Mouse (Mus musculus) limb, embryonic 14.5 days (tissue): ENCODE results near the gene Ksr2. TPM values are rescaled to one million over a fixed set of nuclear protein-coding genes. Genes with fewer than 3 reads are reported as not detected.
"Not testable (repeated sequence)": the region's sequence is repeated elsewhere in the genome, so short reads cannot be mapped to it uniquely, and the experiment has no call there.

Source experiments
- ATAC-seq: fragments of 200-750 bp; cut with Nextera tagmentation; 2 replicates; pipeline ENCODE4 v1.8.0; 2017; ENCODE audit warnings: low read depth, moderate number of reproducible peaks, moderate TSS enrichment; ENCODE audit not compliant: low FRiP score
- DNase-seq: peaks from one replicate; pipeline ENCODE4 v3.0.0-alpha.2; 2015; ENCODE audit warnings: low spot score
- H3K27ac ChIP-seq: fragments of 300-500 bp; sonication (generic); replicated peaks from 2 replicates; pipeline ENCODE4 v1.5.1; 2014; ENCODE audit warnings: low read depth, mild to moderate bottlenecking, low read length, moderate library complexity, mixed read lengths
- H3K27me3 ChIP-seq: fragments of 300-500 bp; sonication (generic); 2 replicates; pipeline ENCODE4 v1.6.1; 2014; ENCODE audit warnings: low read length, mixed read lengths; ENCODE audit not compliant: control insufficient read depth, insufficient read depth
- H3K36me3 ChIP-seq: fragments of 300-500 bp; sonication (generic); 2 replicates; pipeline ENCODE4 v1.6.1; 2014; ENCODE audit warnings: mild to moderate bottlenecking, low read length, moderate library complexity, mixed read lengths; ENCODE audit not compliant: control insufficient read depth, insufficient read depth
- H3K4me1 ChIP-seq: fragments of 300-500 bp; sonication (generic); 2 replicates; pipeline ENCODE4 v1.6.1; 2014; ENCODE audit warnings: antibody characterized with exemption, low read length, mixed read lengths; ENCODE audit not compliant: control insufficient read depth, insufficient read depth
- H3K4me2 ChIP-seq: fragments of 300-500 bp; sonication (generic); replicated peaks from 2 replicates; pipeline ENCODE4 v1.6.1; 2014; ENCODE audit warnings: low read depth, mild to moderate bottlenecking, low read length, moderate library complexity; ENCODE audit not compliant: severe bottlenecking
- H3K4me3 ChIP-seq: fragments of 300-500 bp; sonication (generic); replicated peaks from 2 replicates; pipeline ENCODE4 v1.5.1; 2014; ENCODE audit warnings: low read length
- H3K9ac ChIP-seq: fragments of 300-500 bp; sonication (generic); 2 replicates; pipeline ENCODE4 v1.6.1; 2014; ENCODE audit warnings: mild to moderate bottlenecking, low read depth, low read length, moderate library complexity; ENCODE audit not compliant: severe bottlenecking
- H3K9me3 ChIP-seq: fragments of 300-500 bp; sonication (generic); 2 replicates; pipeline ENCODE4 v1.6.1; 2016; ENCODE audit warnings: low read length; ENCODE audit not compliant: control insufficient read depth
- POLR2A ChIP-seq: fragments of 200-500 bp; IDR thresholded peaks from 2 replicates; pipeline ENCODE4 v1.8.0; 2012; ENCODE audit warnings: inconsistent platforms, mild to moderate bottlenecking, moderate library complexity, borderline replicate concordance; ENCODE audit not compliant: insufficient read depth, insufficient read length; ENCODE audit errors: extremely low read depth
- WGBS: fragments of 180-500 bp; shearing (Covaris S2); extraction: QIAGEN DNeasy Blood & Tissue Kit; methylation state at CpG from one replicate; pipeline ENCODE4 v1.1.7; 2014; 5-methylcytosine and 5-hydroxymethylcytosine counted together
- polyA plus RNA-seq, 2 experiments: library from polyadenylated mRNA; depleted of rRNA in 1 of 2; stranded (reverse) in 1 of 2; unstranded in 1 of 2; fragments of >200 nt; fragmentation: Nextera tagmentation in 1 of 2; extraction: Ambion mirVana in 1 of 2; gene quantifications; 2 replicates each; pipeline versions ENCODE4 v1.2.1 to v1.2.3; 2012 to 2014

The Ksr2 gene
- polyA plus RNA-seq, 2 experiments: 0.08 to 0.13 TPM

GRCm38 (mm10) chr5:117408216-117408615, 5.6 kb upstream of the Ksr2 start:
- Histone ChIP-seq H3K4me1 (no peaks in the 10 kb centered on the region), H3K9me3 (no peaks in the 10 kb centered on the region), H3K4me3 (no peak overlapping the region), H3K27ac (no peak overlapping the region), H3K4me2 (no peak overlapping the region), H3K36me3 (no peaks in the 10 kb centered on the region), H3K9ac (no peak overlapping the region), H3K27me3 (peaks cover 15% of the 10 kb centered on the region)
- DNase-seq (no peak), ATAC-seq (no peak)
- TF ChIP-seq POLR2A: no peak
- WGBS: 61% methylated on average over 4 of the region's 4 CpGs

- no peak overlapping the region for H3K4me2 ChIP-seq
- H3K27me3 ChIP-seq: peaks cover 27% of the 10 kb centered on the region
- no peak overlapping the region for H3K9ac ChIP-seq
- no peaks in the 10 kb centered on the region for H3K36me3 ChIP-seq
- DNase-seq: no peak
- no peak for TF ChIP-seq POLR2A
- 65% methylated on average over 6 of the region's 6 CpGs for WGBS
- H3K4me3 ChIP-seq: no peak overlapping the region
- H3K27ac ChIP-seq: no peak overlapping the region
- no peaks in the 10 kb centered on the region for H3K4me1 ChIP-seq
- H3K9me3 ChIP-seq: no peaks in the 10 kb centered on the region
- no peak for ATAC-seq
These were observed 4.4 kb upstream of the Ksr2 start for GRCm38 (mm10) chr5:117409369-117409768.

- WGBS: 4% methylated on average over 10 of the region's 10 CpGs
- no peak for DNase-seq
- no peak overlapping the region for H3K9ac ChIP-seq
These were observed 811 bp downstream of the Ksr2 start for GRCm38 (mm10) chr5:117414611-117415010.

GRCm38 (mm10) chr5:117415011-117415912, 1.5 kb downstream of the Ksr2 start:
- Histone ChIP-seq H3K4me1 (no peaks in the 10 kb centered on the region), H3K36me3 (no peaks in the 10 kb centered on the region), H3K27me3 (peaks cover 51% of the 10 kb centered on the region), H3K4me3 (no peak overlapping the region; the same call in 1 of the 2 replicates), H3K9me3 (no peaks in the 10 kb centered on the region), H3K9ac (no peak overlapping the region), H3K4me2 (no peak overlapping the region), H3K27ac (no peak overlapping the region)
- ATAC-seq (no peak), DNase-seq (no peak)
- WGBS: 35% methylated on average over 15 of the region's 19 CpGs
- no peak for TF ChIP-seq POLR2A

More at GRCm38 (mm10) chr5:117414611-117415010, 811 bp downstream of the Ksr2 start:
- no peak for ATAC-seq
- H3K27me3 ChIP-seq: peaks cover 51% of the 10 kb centered on the region
- no peak overlapping the region for H3K27ac ChIP-seq
- H3K9me3 ChIP-seq: no peaks in the 10 kb centered on the region
- H3K36me3 ChIP-seq: no peaks in the 10 kb centered on the region
- no peaks in the 10 kb centered on the region for H3K4me1 ChIP-seq
- H3K4me2 ChIP-seq: peak overlapping the region; percentile 97
- peak overlapping the region; percentile 54 for H3K4me3 ChIP-seq
- TF ChIP-seq POLR2A: no peak

GRCm38 (mm10) chr5:117417442-117417841, 3.6 kb downstream of the Ksr2 start:
- no peak overlapping the region for H3K27ac ChIP-seq
- WGBS: 77% methylated on average over 2 of the region's 2 CpGs
- H3K4me3 ChIP-seq: no peak overlapping the region
- no peaks in the 10 kb centered on the region for H3K36me3 ChIP-seq
- H3K9me3 ChIP-seq: no peaks in the 10 kb centered on the region
- peaks cover 44% of the 10 kb centered on the region for H3K27me3 ChIP-seq
- TF ChIP-seq POLR2A: no peak
- no peaks in the 10 kb centered on the region for H3K4me1 ChIP-seq
- no peak overlapping the region for H3K9ac ChIP-seq
- H3K4me2 ChIP-seq: no peak overlapping the region
- ATAC-seq (no peak), DNase-seq (no peak)

- ATAC-seq, H3K4me2 ChIP-seq, H3K27ac ChIP-seq, H3K36me3 ChIP-seq, DNase-seq, H3K9ac ChIP-seq, H3K4me3 ChIP-seq, H3K4me1 ChIP-seq, H3K9me3 ChIP-seq, H3K27me3 ChIP-seq: not testable (repeated sequence)
- 91% methylated on average over 7 of the region's 7 CpGs for WGBS
These were observed 19.7 kb downstream of the Ksr2 start for GRCm38 (mm10) chr5:117433501-117433900.
